Mouse (Mus musculus) kidney, embryonic 16.5 days (tissue): ENCODE data around the gene Ttll2. TPM values are rescaled to one million over a fixed set of nuclear protein-coding genes. Genes with fewer than 3 reads are reported as not detected.
"Not testable (repeated sequence)": the region's sequence is repeated elsewhere in the genome, so short reads cannot be mapped to it uniquely, and the experiment has no call there.

Experiments used
- ATAC-seq: fragments of 200-750 bp; cut with Nextera tagmentation; 2 replicates; pipeline ENCODE4 v1.8.0; 2017; ENCODE audit warnings: moderate TSS enrichment; ENCODE audit not compliant: low FRiP score, low TSS enrichment
- H3K27ac ChIP-seq: fragments of 300-500 bp; sonication (generic); 2 replicates; pipeline ENCODE4 v1.5.1; 2014; ENCODE audit warnings: low read length
- H3K27me3 ChIP-seq: fragments of 300-500 bp; sonication (generic); 2 replicates; pipeline ENCODE4 v1.6.1; 2014; ENCODE audit warnings: low read length, control low read depth, mixed read lengths; ENCODE audit not compliant: insufficient read depth
- H3K36me3 ChIP-seq: fragments of 300-500 bp; sonication (generic); 2 replicates; pipeline ENCODE4 v1.6.1; 2014; ENCODE audit warnings: low read length, control low read depth, mixed read lengths; ENCODE audit not compliant: insufficient read depth
- H3K4me1 ChIP-seq: fragments of 300-500 bp; sonication (generic); 2 replicates; pipeline ENCODE4 v1.6.1; 2014; ENCODE audit warnings: low read length, control low read depth, mixed read lengths; ENCODE audit not compliant: insufficient read depth
- H3K4me2 ChIP-seq: fragments of 300-500 bp; sonication (generic); replicated peaks from 2 replicates; pipeline ENCODE4 v1.6.1; 2014; ENCODE audit warnings: low read depth, low read length
- H3K4me3 ChIP-seq: fragments of 300-500 bp; sonication (generic); 2 replicates; pipeline ENCODE4 v1.5.1; 2014; ENCODE audit warnings: mild to moderate bottlenecking, low read length
- H3K9ac ChIP-seq: fragments of 300-500 bp; sonication (generic); replicated peaks from 2 replicates; pipeline ENCODE4 v1.6.1; 2014; ENCODE audit warnings: low read length
- H3K9me3 ChIP-seq: fragments of 300-500 bp; sonication (generic); 2 replicates; pipeline ENCODE4 v1.6.1; 2016; ENCODE audit warnings: low read length, control low read depth
- WGBS: fragments of 180-500 bp; shearing (Covaris S2); extraction: QIAGEN DNeasy Blood & Tissue Kit; methylation state at CpG from one replicate; pipeline ENCODE4 v1.1.7; 2014; 5-methylcytosine and 5-hydroxymethylcytosine counted together
- polyA plus RNA-seq: library from polyadenylated mRNA; unstranded; fragments of >200 nt; fragmentation: Nextera tagmentation; extraction: Ambion mirVana; gene quantifications from 2 replicates; pipeline ENCODE4 v1.2.1, GENCODE M21; 2015

Ttll2 gene
- polyA plus RNA-seq, 1 experiment from 2014 or later, result not detected

DNA sequence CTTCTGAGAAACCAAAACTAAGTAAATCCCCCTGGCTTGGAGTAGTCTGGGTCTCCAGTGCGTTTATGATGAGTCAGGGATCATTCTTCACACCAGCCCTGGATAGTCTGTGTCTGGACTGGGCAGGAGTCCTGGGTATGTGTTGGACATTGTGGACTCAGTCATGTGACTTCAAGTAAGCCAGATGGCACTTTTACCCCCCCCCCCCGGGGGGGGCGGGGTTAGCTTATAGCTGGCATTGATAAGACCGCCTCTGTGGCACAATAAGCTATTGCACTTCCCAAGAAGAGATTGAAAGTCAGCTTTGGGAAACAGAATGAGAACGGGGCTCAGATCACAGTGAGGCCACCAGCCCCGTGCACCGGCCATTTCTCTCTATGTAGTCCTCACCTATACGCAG is 33.5 kb upstream of the Ttll2 start:
- H3K9me3 ChIP-seq, H3K27me3 ChIP-seq, H3K4me3 ChIP-seq, H3K4me2 ChIP-seq, H3K36me3 ChIP-seq, H3K4me1 ChIP-seq, H3K27ac ChIP-seq, ATAC-seq, H3K9ac ChIP-seq: not testable (repeated sequence)
- 69% methylated on average over 8 of the region's 8 CpGs for WGBS

DNA sequence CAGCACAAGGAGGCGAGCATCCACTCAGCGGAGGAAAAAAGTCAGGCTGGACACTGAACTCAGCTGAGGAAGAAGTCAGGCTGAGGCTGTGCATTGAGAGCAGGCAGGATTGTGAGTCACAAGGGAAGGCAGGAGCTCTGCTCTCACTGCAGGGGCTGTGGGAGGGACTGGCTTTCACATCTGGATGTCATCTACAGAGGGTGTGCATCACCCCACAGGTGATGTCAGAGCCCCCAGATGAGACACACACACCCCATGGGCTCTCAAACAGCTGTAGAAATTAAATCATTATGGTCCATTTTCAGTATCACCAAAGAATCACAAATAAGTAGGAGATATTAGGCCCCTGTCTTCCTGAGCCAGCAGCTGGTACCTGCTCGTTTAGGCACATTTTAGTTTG is 32.9 kb upstream of the Ttll2 start, which contains the start of gene Unc93a2:
Gene Unc93a2 (minus strand): TSS at position 101 of the 400 bp plus-strand sequence.
- H3K36me3 ChIP-seq, H3K27me3 ChIP-seq, H3K27ac ChIP-seq, H3K9ac ChIP-seq, H3K4me1 ChIP-seq, ATAC-seq, H3K4me3 ChIP-seq, H3K9me3 ChIP-seq, H3K4me2 ChIP-seq: not testable (repeated sequence)
- WGBS, result 81% methylated on average over 3 of the region's 3 CpGs

DNA sequence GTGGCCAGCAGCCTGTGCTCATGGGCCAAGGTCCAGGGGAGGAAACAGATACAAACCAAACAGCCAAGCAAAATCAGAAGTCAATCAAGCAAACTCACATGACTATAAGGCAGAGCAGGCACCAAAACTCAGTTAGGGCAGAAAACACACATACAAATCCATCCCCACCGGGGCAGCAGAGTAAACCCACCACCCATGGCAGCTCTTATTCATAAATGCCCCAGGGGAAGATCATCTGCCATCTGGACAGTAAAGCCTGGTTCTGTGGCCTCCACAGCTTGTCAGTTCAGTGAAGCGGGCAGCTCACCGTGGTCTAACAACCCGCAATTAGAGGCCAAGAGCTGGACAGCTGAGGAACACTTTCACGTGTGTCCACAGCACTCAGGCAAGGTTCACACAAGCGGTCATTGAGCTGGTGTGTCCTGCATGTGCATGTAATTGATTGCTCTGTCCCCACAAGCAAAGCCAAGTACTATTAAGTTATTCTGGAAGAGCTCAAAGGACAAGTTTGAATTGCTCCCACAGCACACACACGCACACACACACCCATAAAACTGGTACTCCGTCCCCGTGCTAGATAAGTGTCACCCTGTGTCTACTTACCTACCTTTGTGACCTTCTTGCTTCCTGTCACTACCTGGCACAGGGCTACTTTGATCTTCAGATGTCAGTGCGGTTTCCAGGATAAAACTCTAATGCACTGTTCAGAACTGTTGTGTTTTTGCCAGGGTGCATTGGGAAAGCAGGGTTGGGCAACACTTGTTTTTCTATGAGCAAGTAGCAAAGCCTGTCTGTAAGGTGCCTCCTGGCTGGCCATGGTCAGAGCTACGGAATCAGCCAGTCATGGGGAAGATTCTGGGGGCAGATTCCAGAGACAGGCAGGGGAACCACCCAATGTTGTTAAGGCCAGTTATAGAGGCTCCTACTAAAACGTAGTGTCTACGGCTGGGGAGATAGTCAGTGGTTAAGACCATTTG is 31.0 kb upstream of the Ttll2 start:
- not testable (repeated sequence) for H3K27me3 ChIP-seq, H3K36me3 ChIP-seq, H3K9ac ChIP-seq, H3K27ac ChIP-seq, ATAC-seq, H3K4me1 ChIP-seq, H3K4me2 ChIP-seq, H3K9me3 ChIP-seq, H3K4me3 ChIP-seq
- WGBS, result 65% methylated on average over 11 of the region's 13 CpGs

DNA sequence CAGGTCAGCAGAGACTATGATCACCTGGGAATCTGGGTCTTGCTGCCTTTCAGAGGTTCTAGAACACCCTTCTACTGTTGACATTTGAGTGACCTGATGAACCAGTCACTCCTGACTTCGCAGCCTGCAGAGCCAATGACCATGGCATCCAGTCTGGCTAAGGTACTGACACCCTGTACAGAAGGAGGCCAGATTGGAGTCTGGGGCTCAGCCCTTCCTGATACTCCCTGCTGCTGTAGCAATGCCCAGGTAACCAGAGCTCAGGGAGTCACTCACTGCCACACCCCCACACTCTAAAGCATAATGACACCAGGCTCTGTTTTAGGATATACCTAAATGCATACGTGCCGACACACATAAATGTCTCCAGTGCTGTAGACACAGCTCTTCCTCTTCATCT is 30.2 kb upstream of the Ttll2 start:
- not testable (repeated sequence) for H3K4me3 ChIP-seq, H3K27ac ChIP-seq, H3K9me3 ChIP-seq, H3K4me1 ChIP-seq, H3K27me3 ChIP-seq, H3K4me2 ChIP-seq, H3K36me3 ChIP-seq, H3K9ac ChIP-seq
- ATAC-seq, result peak; percentile 32; the same call in 1 of the 2 replicates
- WGBS, result 59% methylated on average over 1 of the region's 3 CpGs

DNA sequence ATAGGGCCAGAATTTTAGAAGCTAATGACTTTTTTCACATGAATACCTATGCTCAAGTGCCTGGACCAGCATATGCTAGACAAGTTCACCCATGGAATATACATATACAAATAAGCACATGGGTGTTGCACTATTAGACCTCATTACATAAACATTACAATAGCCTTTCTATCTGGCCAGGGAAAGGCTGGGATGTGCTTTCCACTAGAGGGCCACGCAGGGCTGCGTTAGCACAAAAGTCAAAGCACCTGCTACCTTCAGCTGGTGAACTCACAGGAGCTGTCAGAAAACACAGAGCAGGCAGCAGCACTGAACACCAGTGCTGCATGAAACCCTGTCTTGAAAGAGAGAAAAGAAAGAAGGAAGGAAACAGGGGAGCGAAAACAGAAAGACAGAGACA is 25.4 kb upstream of the Ttll2 start:
- H3K27ac ChIP-seq, H3K9me3 ChIP-seq, H3K9ac ChIP-seq, H3K27me3 ChIP-seq, H3K36me3 ChIP-seq, H3K4me1 ChIP-seq, H3K4me3 ChIP-seq, ATAC-seq, H3K4me2 ChIP-seq: not testable (repeated sequence)
- WGBS, result 17% methylated on average over 2 of the region's 3 CpGs

DNA sequence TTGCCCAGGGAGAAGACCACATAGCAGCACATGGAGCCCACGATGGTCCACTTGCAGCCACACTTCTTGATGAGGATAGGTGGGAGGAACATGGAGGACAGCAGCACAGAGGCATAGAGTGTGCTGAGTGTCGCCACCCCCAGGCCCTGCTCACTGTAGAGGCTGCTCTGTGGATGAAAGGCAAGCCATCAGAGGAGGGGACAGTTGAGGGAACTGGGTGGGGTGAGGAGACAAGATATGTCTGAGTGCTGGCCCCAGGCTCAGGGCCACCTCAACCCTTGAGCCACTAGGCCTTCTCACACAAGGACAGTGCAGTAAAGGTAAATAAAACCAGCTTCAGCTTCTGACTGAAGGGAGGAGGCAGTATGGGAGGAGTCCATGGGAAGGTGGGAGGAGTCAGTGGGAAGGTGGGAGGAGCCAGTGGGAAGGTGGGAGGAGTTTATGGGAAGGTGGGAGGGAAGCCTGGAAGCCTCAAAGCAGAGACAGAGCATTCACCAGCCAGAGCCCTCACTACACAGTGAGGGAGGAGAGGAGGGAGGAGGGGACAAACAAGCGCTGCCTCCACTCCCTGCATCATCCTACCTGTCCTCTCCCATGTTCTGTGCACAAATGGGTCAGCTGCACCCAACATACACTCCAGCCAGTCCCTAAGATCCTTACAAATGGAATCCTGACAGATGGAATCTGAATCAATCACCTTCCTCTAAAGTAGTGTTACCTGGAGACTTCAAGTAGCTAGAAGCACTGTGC is 24.6 kb upstream of the Ttll2 start:
- not testable (repeated sequence) for H3K9ac ChIP-seq, H3K4me2 ChIP-seq, H3K36me3 ChIP-seq, H3K4me3 ChIP-seq, H3K27ac ChIP-seq, H3K27me3 ChIP-seq, H3K4me1 ChIP-seq, H3K9me3 ChIP-seq
- ATAC-seq, result peak; percentile 47
- 88% methylated on average over 1 of the region's 3 CpGs for WGBS

DNA sequence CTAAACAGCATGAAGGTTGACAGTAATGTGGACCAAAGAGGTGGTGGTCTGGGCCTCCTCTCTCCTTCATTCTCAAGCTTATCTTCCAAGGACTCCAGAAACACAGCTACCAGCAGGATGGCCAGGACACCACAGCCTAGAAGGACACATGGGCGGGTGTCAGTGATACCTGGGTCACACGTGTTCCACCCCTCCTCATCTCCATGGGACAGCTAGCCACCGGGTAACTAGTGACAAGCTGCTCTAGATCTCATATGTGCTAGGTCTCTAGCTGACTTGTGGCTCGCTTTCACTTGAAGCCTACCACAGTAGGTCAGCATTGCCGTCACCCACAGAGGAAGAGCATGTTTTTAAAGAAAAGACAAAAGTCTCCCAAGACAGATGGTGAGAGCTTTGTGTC is 19.4 kb upstream of the Ttll2 start, which contains the start of gene Gm49630:
Gene Gm49630 (minus strand): TSS at position 101 of the 400 bp plus-strand sequence.
- not testable (repeated sequence) for H3K4me2 ChIP-seq, H3K9ac ChIP-seq, H3K36me3 ChIP-seq, ATAC-seq, H3K27ac ChIP-seq, H3K27me3 ChIP-seq, H3K4me1 ChIP-seq, H3K4me3 ChIP-seq, H3K9me3 ChIP-seq
- 88% methylated on average over 2 of the region's 5 CpGs for WGBS

DNA sequence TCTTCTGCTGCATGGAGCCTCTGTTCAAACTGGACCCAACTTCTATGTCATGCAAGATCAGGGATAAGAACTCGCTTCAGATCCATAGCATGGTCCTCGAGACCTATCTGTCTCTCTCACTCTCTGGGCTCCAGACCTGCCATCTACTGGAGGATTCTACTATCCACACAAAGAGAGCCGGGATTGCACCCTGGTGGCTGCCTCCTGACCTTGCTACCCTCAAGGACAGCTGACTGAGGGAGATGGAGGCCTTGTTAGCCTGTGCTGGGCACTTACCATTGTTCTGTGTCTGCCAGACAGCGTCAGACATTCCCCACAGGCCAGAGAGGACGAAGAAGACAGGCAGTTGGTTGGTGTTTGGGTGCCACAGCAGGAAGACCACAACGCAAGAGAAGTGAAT is 16.9 kb upstream of the Ttll2 start:
- 77% methylated on average over 5 of the region's 6 CpGs for WGBS
- H3K9ac ChIP-seq, H3K4me2 ChIP-seq, H3K27ac ChIP-seq, H3K36me3 ChIP-seq, H3K27me3 ChIP-seq, ATAC-seq, H3K4me1 ChIP-seq, H3K4me3 ChIP-seq, H3K9me3 ChIP-seq: not testable (repeated sequence)

DNA sequence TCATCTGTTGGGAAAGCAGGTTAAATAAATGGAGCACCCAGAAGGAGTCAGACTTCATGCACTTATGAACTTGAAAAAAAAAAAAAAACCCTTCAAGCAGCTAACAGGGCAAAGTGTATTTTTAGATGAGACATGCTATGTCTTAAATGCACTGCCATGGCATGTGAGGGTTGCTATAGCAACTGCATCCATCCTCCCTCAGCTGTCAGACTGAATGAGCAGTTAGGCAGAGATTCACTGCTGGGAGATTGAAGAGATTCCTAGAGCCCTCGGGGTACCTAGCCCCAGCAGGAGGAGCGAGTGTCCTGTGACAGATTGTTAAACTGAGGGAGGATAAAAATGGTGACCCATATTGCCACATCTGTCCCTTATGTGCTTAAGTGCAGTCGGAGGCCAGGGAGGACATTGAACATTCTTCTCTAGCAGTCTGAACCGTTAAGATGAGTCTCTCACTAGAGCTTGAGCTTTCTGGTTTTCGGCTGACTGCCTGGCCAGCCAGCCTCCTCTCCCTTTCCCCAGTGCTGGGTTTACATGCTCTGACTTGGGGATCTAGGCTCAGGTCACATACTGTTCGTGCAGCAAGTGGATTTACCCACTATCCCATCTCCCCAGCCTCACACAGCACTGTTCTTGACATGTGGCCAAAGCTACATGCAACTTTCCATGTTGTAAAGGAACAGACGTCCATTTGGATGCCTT is 14.3 kb upstream of the Ttll2 start:
- H3K27ac ChIP-seq, H3K36me3 ChIP-seq, H3K9me3 ChIP-seq, H3K9ac ChIP-seq, H3K4me1 ChIP-seq, H3K4me3 ChIP-seq, H3K27me3 ChIP-seq, ATAC-seq, H3K4me2 ChIP-seq: not testable (repeated sequence)
- 56% methylated on average over 4 of the region's 7 CpGs for WGBS
